Mouse (Mus musculus) inflammation-experienced regulatory T-cells, adult 6 months (primary cell): ENCODE data around the gene Lep. TPM values are rescaled to one million over a fixed set of nuclear protein-coding genes. Genes with fewer than 3 reads are reported as not detected.

Source experiments
- ATAC-seq: one replicate; pipeline ENCODE4 v1.8.0; 2017
- polyA plus RNA-seq, 3 experiments: library from polyadenylated mRNA; unstranded; fragments of 100-300 nt; shearing (Covaris generic); gene quantifications; one replicate each; pipeline ENCODE4 v1.2.1; 2017

Gene Lep
- polyA plus RNA-seq, 3 experiments from 2014 or later = not detected

- ATAC-seq = no peak
These were observed 58.2 kb downstream of the Lep start for GRCm38 (mm10) chr6:29118231-29118630.

- no peak for ATAC-seq
These were observed 58.9 kb downstream of the Lep start for GRCm38 (mm10) chr6:29118963-29119362.

GRCm38 (mm10) chr6:29119990-29120389 lies 60.0 kb downstream of the Lep start:
- ATAC-seq = no peak

Other genes starting within 250 kb of the Lep start
- under 1 TPM in 2 of 3 experiments, not detected in 1; 0.20 to 0.31 TPM for gene Lrrc4, start 228.5 kb upstream of the Lep start, polyA plus RNA-seq
- gene Rbm28, start 104.8 kb downstream of the Lep start, polyA plus RNA-seq = 10 to 100 TPM; 51.7 to 58.2 (median 54.8) TPM
- gene Prrt4, start 119.4 kb downstream of the Lep start, polyA plus RNA-seq = not detected
- 10 to 100 TPM; 10.7 to 21.0 (median 14.8) TPM for gene Impdh1, start 156.1 kb downstream of the Lep start, polyA plus RNA-seq
- gene Hilpda, start 212.3 kb downstream of the Lep start, polyA plus RNA-seq = 10 to 100 TPM; 19.9 to 29.7 (median 25.6) TPM
- under 1 TPM in 1 of 3 experiments, not detected in 2; 0.50 TPM for gene Fam71f2, start 219.4 kb downstream of the Lep start, polyA plus RNA-seq